Mouse (Mus musculus) gastrocnemius, adult 8-10 months (tissue): Measurements from ENCODE around the gene Gm20388. TPM values are rescaled to one million over a fixed set of nuclear protein-coding genes. Genes with fewer than 3 reads are reported as not detected.

Experiments used
- DNase-seq, 2 experiments: peaks; one replicate each; pipeline ENCODE4 v3.0.0; 2022; ENCODE audit warnings: low spot score in 2 of 2
- total RNA-seq, 4 experiments: library from RNA; stranded (reverse); gene quantifications; 2 replicates each; pipeline ENCODE4 v1.2.4; 2022

The Gm20388 gene
- total RNA-seq, 4 experiments from 2014 or later: 4.4 to 20.0 (median 7.9) TPM; not detected in 1

- DNase-seq: no peak
Measured at GRCm38 (mm10) chr8:123345135-123345534, 3434.5 kb downstream of the Gm20388 start.

GRCm38 (mm10) chr8:123345856-123346255, 3435.2 kb downstream of the Gm20388 start:
- DNase-seq: no peak

- DNase-seq: no peak
Measured at GRCm38 (mm10) chr8:123347293-123347692, 3436.7 kb downstream of the Gm20388 start.

- DNase-seq: no peak
Measured at GRCm38 (mm10) chr8:123348237-123348843, 3437.7 kb downstream of the Gm20388 start.

- no peak for DNase-seq
Measured at GRCm38 (mm10) chr8:123349073-123349472, 3438.4 kb downstream of the Gm20388 start.

GRCm38 (mm10) chr8:123352118-123352517, 3441.5 kb downstream of the Gm20388 start:
- DNase-seq: no peak

GRCm38 (mm10) chr8:123352786-123353185, 3442.1 kb downstream of the Gm20388 start:
- no peak for DNase-seq

- no peak for DNase-seq
Measured at GRCm38 (mm10) chr8:123353216-123353615, 3442.6 kb downstream of the Gm20388 start.

GRCm38 (mm10) chr8:123361082-123361739, 3450.6 kb downstream of the Gm20388 start:
- peak; percentile 52 to 57 for DNase-seq

GRCm38 (mm10) chr8:123373403-123374238, 3463.0 kb downstream of the Gm20388 start, which contains the start of gene Tcf25:
TSS of gene Tcf25 (plus strand) at chr8:123373753.
- DNase-seq: peak; percentile 89 to 95

GRCm38 (mm10) chr8:123374239-123374578, 3463.6 kb downstream of the Gm20388 start:
- DNase-seq: peak; percentile 82 to 89

- peak in 1 of 2 experiments; percentile 41 for DNase-seq
Measured at GRCm38 (mm10) chr8:123375701-123376100, 3465.1 kb downstream of the Gm20388 start.

- no peak for DNase-seq
Measured at GRCm38 (mm10) chr8:123376106-123376505, 3465.5 kb downstream of the Gm20388 start.

GRCm38 (mm10) chr8:123381711-123382110, 3471.1 kb downstream of the Gm20388 start:
- no peak for DNase-seq

- no peak for DNase-seq
Measured at GRCm38 (mm10) chr8:123382516-123382915, 3471.9 kb downstream of the Gm20388 start.

GRCm38 (mm10) chr8:123384883-123385540, 3474.4 kb downstream of the Gm20388 start:
- DNase-seq: no peak

GRCm38 (mm10) chr8:123387041-123387440, 3476.4 kb downstream of the Gm20388 start:
- DNase-seq: no peak

GRCm38 (mm10) chr8:123387801-123388200, 3477.2 kb downstream of the Gm20388 start:
- DNase-seq: no peak

- no peak for DNase-seq
Measured at GRCm38 (mm10) chr8:123389026-123389425, 3478.4 kb downstream of the Gm20388 start.

GRCm38 (mm10) chr8:123398308-123398707, 3487.7 kb downstream of the Gm20388 start:
- no peak for DNase-seq

- DNase-seq: no peak
Measured at GRCm38 (mm10) chr8:123401936-123402335, 3491.3 kb downstream of the Gm20388 start.
